Mouse (Mus musculus): ENCODE results near the gene Selenbp1.
"Not testable (repeated sequence)": the region's sequence is repeated elsewhere in the genome, so short reads cannot be mapped to it uniquely, and the experiment has no call there.

DNA sequence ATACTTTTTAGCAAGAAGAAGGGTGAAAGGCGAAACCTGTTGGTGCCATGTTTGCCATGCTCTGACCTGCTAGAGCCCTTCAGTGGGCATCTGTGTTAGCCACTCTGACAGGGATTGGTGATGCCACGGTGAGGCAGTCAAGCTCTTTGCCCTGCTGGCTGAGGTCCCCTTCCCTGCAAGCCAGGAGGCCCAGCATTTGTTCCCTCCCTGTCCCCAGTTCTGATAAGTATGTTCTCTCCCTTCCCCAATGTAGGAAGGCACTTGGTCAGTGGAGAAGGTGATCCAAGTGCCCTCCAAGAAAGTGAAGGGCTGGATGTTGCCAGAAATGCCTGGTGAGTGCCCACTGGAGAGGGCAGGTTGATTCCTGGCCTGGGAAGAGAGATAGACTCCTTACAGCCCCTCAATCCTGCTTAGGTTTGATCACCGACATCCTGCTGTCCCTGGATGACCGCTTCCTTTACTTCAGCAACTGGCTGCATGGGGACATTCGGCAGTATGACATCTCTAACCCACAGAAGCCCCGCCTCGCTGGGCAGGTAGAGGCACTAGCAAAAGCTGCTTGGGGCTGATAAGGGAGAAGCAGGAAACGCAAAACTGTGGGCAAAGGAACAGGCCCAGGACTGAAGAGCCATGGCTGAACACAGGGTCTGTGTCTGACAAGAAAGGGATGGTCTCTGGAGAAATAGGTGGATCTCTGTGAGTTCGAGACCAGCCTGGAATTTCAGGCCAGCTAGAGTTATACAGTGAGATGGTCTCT, 9.5 kb downstream of the Selenbp1 start:
- TF ChIP-seq ZNF384 (IDR thresholded peaks at IDR 0.05; ENCODE audit: low read depth, low read length); UBTF (IDR thresholded peaks at IDR 0.05; ENCODE audit: borderline replicate concordance, insufficient read depth, low read depth, low read length); CTCF (IDR thresholded peaks at IDR 0.05 in 2 of 3, conservative IDR thresholded peaks at IDR 0.05 in 1 of 3; ENCODE audit: control insufficient read depth in 1 of 3, insufficient read depth in 1 of 3, low read depth in 2 of 3, low read length in 3 of 3, poor library complexity in 1 of 3, severe bottlenecking in 1 of 3): not testable (repeated sequence)
- peak; percentile 78 for TF ChIP-seq GATA1 (IDR thresholded peaks at IDR 0.05; ENCODE audit: low read depth, low read length)

Data from MEL (cell line).